Mouse (Mus musculus) ES-E14 (cell line): ENCODE measurements around the gene Flnb.

Source experiments
- CHD2 ChIP-seq: IDR thresholded peaks from 2 replicates; pipeline ENCODE4 v1.6.1; 2014; ENCODE audit warnings: mild to moderate bottlenecking, low read depth, low read length, inconsistent platforms
- HCFC1 ChIP-seq: IDR thresholded peaks from 2 replicates; pipeline ENCODE4 v1.6.1; 2012; ENCODE audit warnings: low read length, inconsistent platforms, borderline replicate concordance; ENCODE audit not compliant: insufficient read depth
- MAFK ChIP-seq: IDR thresholded peaks from 2 replicates; pipeline ENCODE4 v1.6.1; 2014; ENCODE audit warnings: mild to moderate bottlenecking, low read depth, low read length, inconsistent platforms; ENCODE audit not compliant: insufficient read depth
- ZC3H11A ChIP-seq: IDR thresholded peaks from 2 replicates; pipeline ENCODE4 v1.6.1; 2012; ENCODE audit warnings: low read depth, mild to moderate bottlenecking, inconsistent platforms, low read length, borderline replicate concordance
- ZNF384 ChIP-seq: IDR thresholded peaks from 2 replicates; pipeline ENCODE4 v1.6.1; 2012; ENCODE audit warnings: low read depth, low read length, inconsistent platforms

DNA sequence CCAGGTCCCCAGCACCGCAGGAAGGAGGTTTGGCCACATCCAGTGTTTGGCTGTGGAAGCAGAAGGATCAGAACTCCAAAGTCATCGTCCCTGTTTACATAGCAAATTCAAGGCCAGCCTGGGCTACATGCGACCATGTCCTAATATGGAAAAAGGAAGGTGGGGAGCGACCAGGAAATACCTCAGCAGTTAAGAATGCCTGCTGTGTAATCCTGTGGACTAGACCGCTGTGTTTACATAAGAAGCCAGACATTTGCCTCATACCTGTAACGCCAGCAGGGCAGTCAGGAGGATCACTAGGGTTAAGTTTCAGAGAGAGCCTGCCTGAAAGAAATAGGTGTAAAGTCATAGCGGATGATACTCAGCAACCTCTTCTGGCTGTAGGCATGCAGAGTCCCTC, 145.4 kb downstream of the Flnb start:
- TF ChIP-seq MAFK = no peak
- no peak for TF ChIP-seq CHD2
- no peak for TF ChIP-seq HCFC1
- TF ChIP-seq ZNF384 = no peak
- no peak for TF ChIP-seq ZC3H11A
